Mouse (Mus musculus) T-cell, adult 2 months (primary cell): ENCODE results near the gene Lyzl4.

ENCODE experiments used
- DNase-seq: peaks from one replicate; pipeline ENCODE4 v3.0.0; 2022; ENCODE audit warnings: low spot score

Gene Lyzl4

GRCm38 (mm10) chr9:121642001-121642400 is at the start of gene Lyzl4:
TSS of gene Lyzl4 (minus strand) at chr9:121642096.
- peak; percentile 76 for DNase-seq

DNA sequence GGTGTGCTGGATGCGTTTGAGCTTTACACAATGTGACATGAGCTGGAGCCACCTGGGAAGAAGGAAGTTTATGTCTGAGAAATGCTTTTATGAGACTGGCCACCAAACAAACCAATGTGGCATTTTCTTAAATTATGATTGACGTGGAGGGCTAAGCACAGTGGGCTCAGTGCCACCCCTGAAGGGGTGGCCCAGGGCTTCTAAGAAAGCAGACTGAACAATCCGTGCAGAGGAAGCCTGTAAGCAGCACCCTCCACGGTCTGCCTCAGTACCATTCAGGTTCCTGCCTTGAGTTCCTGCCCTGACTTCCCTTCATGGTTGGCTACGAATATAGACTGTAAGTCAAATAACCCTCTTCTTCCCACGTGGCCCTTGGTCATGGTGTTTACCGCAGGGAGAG is 48.8 kb upstream of the Lyzl4 start:
- DNase-seq: no peak

DNA sequence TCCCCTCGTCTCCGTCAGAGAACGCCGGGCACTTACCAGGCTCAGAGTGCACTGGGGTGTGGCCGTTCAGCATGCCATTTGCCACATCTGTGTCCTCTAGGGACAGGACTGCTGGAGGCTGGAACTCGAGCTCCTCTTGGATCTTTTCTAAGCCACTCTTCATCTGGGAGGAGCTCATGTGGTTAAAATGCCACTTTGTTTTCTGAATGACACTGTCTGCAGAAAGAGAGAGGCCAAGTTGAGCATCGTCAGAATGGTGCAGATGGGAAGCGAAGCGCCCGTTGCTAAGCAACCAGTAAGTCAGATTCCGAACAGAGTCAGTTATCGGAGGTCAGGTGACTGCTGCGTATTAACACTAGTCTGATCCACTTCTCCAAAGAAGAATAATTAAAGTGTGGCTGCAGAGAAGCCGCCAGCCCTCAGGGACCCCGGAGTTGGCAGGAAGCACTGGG is 48.3 kb upstream of the Lyzl4 start:
- DNase-seq: no peak

GRCm38 (mm10) chr9:121684702-121685101 is 42.8 kb upstream of the Lyzl4 start:
- no peak for DNase-seq

- DNase-seq: peak; percentile 67
Measured at GRCm38 (mm10) chr9:121682037-121682680, 40.3 kb upstream of the Lyzl4 start.

GRCm38 (mm10) chr9:121681191-121681590 is 39.3 kb upstream of the Lyzl4 start:
- no peak for DNase-seq

GRCm38 (mm10) chr9:121679549-121679948 is 37.7 kb upstream of the Lyzl4 start:
- DNase-seq: peak; percentile 64

GRCm38 (mm10) chr9:121677476-121677875 is 35.6 kb upstream of the Lyzl4 start:
- no peak for DNase-seq

DNA sequence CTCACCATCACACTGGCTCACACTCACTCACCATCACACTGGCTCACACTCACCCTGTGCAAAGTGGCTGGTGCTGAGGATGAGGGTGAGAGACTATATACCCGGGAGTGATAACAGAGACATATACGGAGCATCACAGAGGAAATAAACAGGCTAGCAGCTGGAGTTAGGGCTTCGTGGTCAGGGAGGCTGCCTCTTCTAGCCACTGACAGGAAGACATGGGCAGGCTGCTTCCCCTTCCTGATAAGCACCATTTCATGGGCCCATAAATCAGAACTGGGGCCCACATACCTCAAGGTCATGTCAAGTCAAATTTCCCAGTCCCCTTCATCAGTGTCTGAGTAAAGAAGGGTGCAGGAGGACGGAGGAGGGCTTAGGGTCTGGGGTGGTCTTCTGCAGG is 35.2 kb upstream of the Lyzl4 start:
- DNase-seq: no peak

DNA sequence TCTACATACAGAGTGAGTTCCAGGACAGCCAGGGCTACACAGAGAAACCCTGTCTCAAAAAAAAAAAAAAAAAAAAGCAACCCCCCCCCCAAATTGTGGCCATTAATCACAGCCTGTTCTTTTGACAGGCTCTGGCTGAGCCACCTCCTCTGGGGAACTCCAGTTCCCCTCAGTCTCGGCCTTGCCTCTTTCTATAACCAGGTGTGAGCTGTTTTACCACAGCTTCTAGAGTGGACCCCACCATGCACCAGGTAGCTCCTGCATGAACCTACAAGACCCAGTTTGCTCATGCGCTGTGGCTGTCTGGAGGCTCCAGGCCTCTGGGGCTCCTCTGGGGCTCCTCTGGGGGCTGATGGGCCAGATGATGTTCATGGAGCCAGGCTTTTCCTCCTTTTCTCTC is 33.7 kb upstream of the Lyzl4 start:
- no peak for DNase-seq

DNA sequence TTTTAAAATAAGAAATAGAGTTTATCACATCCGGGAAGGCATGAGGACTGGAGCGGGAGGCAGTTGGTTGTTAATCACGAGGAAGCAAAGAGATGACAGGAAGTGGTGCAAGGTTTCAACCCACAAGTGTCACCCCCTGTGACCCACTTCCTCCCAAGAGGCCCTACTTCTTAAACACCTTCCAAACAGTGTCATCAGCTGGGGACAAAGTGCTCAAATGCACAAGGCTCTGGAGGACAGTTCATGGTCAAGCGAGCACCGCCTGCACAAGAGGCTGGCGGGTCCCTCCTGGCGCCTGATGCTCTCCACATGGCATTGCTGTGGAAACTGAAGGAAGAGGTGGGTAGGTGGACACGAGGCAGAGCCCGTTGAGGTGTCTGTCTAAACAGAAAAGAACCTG is 33.1 kb upstream of the Lyzl4 start:
- DNase-seq: peak; percentile 90

DNA sequence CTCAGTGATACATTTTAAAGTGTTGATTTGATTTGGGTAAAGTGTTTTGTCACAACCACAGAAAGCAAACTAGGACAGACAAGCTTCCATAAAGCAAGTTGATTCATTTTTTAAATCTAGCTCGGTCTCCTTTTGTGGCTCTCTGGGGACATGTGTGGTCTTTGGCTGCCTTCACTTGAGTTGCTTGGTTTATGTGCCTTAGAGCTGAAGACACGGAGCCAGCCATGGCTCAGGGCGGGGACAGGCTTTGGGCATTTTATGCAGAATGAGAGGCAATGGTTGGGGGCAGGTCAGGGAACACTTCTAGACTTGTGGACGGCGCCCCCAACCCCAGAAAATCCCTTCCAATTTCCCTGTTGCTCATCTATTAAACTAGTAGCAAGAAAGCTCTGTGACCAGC is 31.8 kb upstream of the Lyzl4 start:
- no peak for DNase-seq

GRCm38 (mm10) chr9:121672311-121672710 is 30.4 kb upstream of the Lyzl4 start:
- DNase-seq: no peak

- DNase-seq: peak; percentile 47
Measured at GRCm38 (mm10) chr9:121671300-121671699, 29.4 kb upstream of the Lyzl4 start.

DNA sequence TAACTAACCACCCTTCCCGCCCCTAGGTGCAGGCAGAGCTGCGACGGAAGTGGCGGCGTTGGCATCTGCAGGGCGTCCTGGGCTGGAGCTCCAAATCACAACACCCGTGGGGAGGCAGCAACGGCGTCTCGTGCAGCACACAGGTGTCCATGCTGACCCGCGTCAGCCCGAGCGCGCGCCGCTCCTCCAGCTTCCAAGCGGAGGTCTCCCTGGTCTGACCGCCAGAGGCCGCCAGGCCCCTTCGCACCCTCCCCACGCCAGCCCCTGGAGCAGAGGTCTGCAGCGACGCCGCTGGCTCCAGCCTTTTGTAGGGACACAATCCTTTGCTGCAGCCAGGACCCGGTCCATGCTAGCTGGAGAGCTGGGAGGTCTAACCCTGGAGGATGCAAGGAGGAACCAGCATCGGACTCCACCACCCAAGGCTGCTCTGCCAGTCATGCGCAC is 27.5 kb upstream of the Lyzl4 start:
- peak; percentile 62 for DNase-seq

- no peak for DNase-seq
Measured at GRCm38 (mm10) chr9:121667822-121668221, 25.9 kb upstream of the Lyzl4 start.

DNA sequence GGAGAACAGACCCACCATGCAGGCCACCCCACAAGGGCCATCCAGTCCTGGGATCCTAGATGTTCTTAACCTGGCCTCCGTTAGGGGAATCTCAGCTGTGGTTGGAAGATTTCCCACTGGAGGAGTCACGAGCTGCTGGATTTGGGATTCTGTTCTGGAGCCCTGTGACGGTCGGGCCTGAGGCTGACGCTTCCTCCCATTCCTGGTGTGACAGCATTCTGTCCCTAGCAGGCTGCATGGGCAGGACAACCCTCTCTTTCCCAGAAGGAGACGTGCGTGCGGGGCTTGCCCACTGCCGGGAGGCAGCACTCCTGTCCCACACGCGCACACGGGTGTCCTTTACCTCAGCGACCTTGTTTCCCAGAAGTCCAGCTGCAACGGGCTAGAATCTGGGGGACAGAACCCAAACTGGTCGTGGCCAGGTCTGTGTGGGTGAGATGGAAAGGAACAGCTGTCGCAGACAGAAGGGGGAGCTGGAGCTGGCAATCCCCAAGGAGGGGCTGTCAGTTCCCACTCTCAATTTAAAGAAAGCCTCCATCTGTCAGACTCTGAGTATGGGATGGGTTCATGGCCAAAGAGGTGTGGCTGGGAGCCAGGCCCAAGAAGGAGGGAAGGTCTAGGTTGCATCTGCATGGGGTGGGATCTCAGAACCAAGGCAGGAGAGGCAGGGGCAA is 25.2 kb upstream of the Lyzl4 start:
- no peak for DNase-seq

DNA sequence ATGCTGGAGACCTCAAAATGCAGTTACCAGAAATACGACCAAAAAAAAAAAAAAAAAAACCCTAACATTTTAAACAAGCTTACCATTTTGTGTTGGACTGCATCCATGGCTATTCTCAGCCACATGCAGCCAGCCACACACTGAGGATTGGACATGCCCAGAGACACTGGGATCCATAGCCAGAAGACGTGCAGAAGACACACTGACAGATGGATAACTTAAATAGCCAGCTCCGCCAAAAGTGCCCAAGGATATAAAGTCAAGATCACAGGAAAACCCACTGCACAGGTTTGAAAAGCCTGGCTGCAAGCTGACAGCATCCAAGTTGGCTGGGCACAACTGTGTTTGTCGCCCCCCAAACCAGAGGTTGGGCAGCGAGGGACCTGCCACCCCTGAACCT is 22.2 kb upstream of the Lyzl4 start:
- DNase-seq: no peak

- DNase-seq: no peak
Measured at GRCm38 (mm10) chr9:121663467-121663866, 21.6 kb upstream of the Lyzl4 start.

- DNase-seq: no peak
Measured at GRCm38 (mm10) chr9:121659791-121660190, 17.9 kb upstream of the Lyzl4 start.

GRCm38 (mm10) chr9:121658248-121658647 is 16.4 kb upstream of the Lyzl4 start:
- DNase-seq: no peak

DNA sequence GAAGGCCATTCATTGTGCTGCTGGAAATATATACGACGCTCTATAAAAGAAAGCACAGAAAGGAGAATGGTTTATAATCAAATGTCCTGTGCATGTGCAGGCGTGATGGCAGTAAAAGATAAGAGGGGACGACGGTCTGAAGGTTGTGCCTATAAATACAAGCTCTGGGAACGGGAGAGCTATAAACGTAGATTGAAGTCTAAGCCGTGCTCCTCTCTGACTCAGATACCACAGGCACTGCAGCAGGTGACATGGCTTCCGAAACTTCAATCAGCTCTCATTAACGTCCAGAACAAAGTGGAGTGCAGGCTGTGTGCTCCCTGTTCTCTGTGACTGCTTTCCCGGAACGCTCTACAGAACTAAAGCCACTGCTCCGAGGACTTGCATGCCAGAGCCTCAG is 15.2 kb upstream of the Lyzl4 start:
- no peak for DNase-seq

DNA sequence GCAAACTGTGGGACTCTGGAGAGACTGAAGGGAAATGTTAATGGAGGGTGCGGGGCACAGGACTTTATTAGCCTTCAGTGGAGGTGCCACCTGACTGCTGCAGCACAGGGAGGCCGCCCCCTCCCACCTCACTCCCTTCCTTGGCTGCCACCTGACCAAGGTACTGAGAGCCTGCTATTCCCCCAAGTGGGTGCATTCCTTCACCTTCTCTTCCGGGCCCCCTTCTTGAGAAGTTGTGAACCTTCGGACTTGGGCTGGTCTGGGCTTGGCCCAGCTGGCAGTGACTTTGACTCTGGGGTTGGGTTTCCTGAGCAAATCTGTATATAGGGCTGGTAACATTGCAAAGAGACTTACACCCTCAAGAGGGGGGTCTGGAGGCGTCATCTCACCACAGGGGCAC is 14.4 kb upstream of the Lyzl4 start:
- DNase-seq: no peak

GRCm38 (mm10) chr9:121653668-121654067 is 11.8 kb upstream of the Lyzl4 start:
- no peak for DNase-seq
